12 mouse cellular contexts compared by ENCODE assay signal in the genomic region with DNA sequence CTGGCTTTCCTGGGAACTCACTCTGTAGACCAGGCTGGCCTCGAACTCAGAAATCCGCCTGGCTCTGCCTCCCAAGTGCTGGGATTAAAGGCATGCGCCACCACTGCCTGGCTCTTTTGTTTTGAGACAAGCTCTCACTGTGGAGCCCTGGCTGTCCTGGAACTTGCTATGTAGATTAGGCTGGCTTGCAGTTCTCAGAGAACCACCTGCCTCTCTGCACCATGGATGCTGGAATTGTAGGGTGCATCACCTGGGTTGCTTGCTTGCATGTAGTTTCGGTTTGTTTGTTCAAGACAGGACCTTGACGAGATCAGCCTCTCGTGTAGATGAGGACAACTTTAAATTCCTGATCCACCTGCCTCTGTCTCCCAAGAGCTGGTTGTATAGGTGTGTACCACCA. TPM values are rescaled to one million over a fixed set of nuclear protein-coding genes. Genes with fewer than 3 reads are reported as not detected.
DNase-seq lines count a peak whose midpoint lies in the region; ATAC-seq and TF ChIP-seq lines count a peak whose summit lies in the region.
"Had no signal": no experiment of that assay in that cellular context is flagged by ENCODE, and none has a peak within 500 bp of the region (broad histone marks: within the 10 kb centered on the region; RNA-seq: fewer than 3 reads in every experiment).

No protein-coding gene starts in this region.

- H3K9me3 ChIP-seq in lung, embryonic 16.5 days (ENCODE audit: control insufficient read depth, low read length), result no peaks in the 10 kb centered on the region
- H3K9me3 ChIP-seq in E14TG2a.4 (ENCODE audit: low read length), result no peaks in the 10 kb centered on the region
- H3K9me3 ChIP-seq in liver, embryonic 15.5 days (replicated peaks), result no peaks in the 10 kb centered on the region

- H3K9ac ChIP-seq in lung, embryonic 16.5 days (ENCODE audit: low read length), result no peak overlapping the region
- peak overlapping the region; percentile 43 for H3K9ac ChIP-seq in liver, embryonic 15.5 days

- no peak overlapping the region for H3K27ac ChIP-seq in lung, embryonic 16.5 days (ENCODE audit: low read length)
- H3K27ac ChIP-seq in bone marrow macrophage, adult 2 months (ENCODE audit: insufficient read depth, low read depth, low read length), result no peak overlapping the region
- H3K27ac ChIP-seq in liver, embryonic 15.5 days (replicated peaks), result peak overlapping the region; percentile 60

- 82% methylated on average over 6 of the region's 6 CpGs for WGBS in lung, embryonic 16.5 days
- WGBS in liver, embryonic 15.5 days (ENCODE audit: insufficient replicate concordance), result 68% methylated on average over 6 of the region's 6 CpGs

- H3K27me3 ChIP-seq in lung, embryonic 16.5 days (ENCODE audit: control insufficient read depth, insufficient read depth, low read depth, low read length), result no peaks in the 10 kb centered on the region
- no peaks in the 10 kb centered on the region; the same call in 1 of the 2 replicates for H3K27me3 ChIP-seq in E14TG2a.4 (ENCODE audit: insufficient read depth, low read length)
- no peaks in the 10 kb centered on the region for H3K27me3 ChIP-seq in liver, embryonic 15.5 days

- H3K4me3 ChIP-seq in lung, embryonic 16.5 days (ENCODE audit: low read length), result no peak overlapping the region
- H3K4me3 ChIP-seq in E14TG2a.4 (replicated peaks; ENCODE audit: low read length), result peak overlapping the region; percentile 93; the same call in 1 of the 2 replicates
- H3K4me3 ChIP-seq in bone marrow macrophage, adult 2 months (ENCODE audit: insufficient read depth, low read length), result peak overlapping the region; percentile 12
- peak overlapping the region; percentile 42 for H3K4me3 ChIP-seq in liver, embryonic 15.5 days (replicated peaks)

- no peak for DNase-seq in lung, postnatal 14 days
- DNase-seq in left cerebral cortex, adult 18-20 months (ENCODE audit: low spot score in 2 of 2), result no peak
- no peak for DNase-seq in T-cell, adult 2 months (ENCODE audit: low spot score)
- no peak for DNase-seq in right cerebral cortex, postnatal 36 days (ENCODE audit: low spot score in 2 of 2)
- DNase-seq: heart, postnatal 4 days; kidney, postnatal 14 days; lung, postnatal 10 days had no signal

- no peak for TF ChIP-seq POLR2A in bone marrow macrophage, adult 2 months (IDR thresholded peaks at IDR 0.05; ENCODE audit: borderline replicate concordance, low read depth, low read length)

- peak overlapping the region; percentile 50; the same call in 1 of the 2 replicates for H3K4me2 ChIP-seq in lung, embryonic 16.5 days (ENCODE audit: low read depth, low read length)
- peak overlapping the region; percentile 68 for H3K4me2 ChIP-seq in liver, embryonic 15.5 days

- ATAC-seq in lung, embryonic 16.5 days (ENCODE audit: low read depth), result no peak
- ATAC-seq in liver, embryonic 15.5 days (ENCODE audit: insufficient read depth), result no peak
- ATAC-seq: forebrain, embryonic 14.5 days had no signal

- no peak for TF ChIP-seq CTCF in E14TG2a.4 (conservative IDR thresholded peaks at IDR 0.05; ENCODE audit: low read length)
- TF ChIP-seq CTCF in bone marrow macrophage, adult 2 months (IDR thresholded peaks at IDR 0.05; ENCODE audit: low read depth, low read length), result no peak

- no peaks in the 10 kb centered on the region for H3K36me3 ChIP-seq in lung, embryonic 16.5 days (ENCODE audit: control insufficient read depth, insufficient read depth, low read length)
- H3K36me3 ChIP-seq in E14TG2a.4 (ENCODE audit: insufficient read depth, low read length), result no peaks in the 10 kb centered on the region
- H3K36me3 ChIP-seq in liver, embryonic 15.5 days (replicated peaks), result no peaks in the 10 kb centered on the region

- peaks cover 8% of the 10 kb centered on the region; the same call in 1 of the 2 replicates for H3K4me1 ChIP-seq in lung, embryonic 16.5 days (replicated peaks; ENCODE audit: control insufficient read depth, insufficient read depth, low read length)
- peaks cover 78% of the 10 kb centered on the region for H3K4me1 ChIP-seq in E14TG2a.4 (replicated peaks; ENCODE audit: low read depth, low read length)
- peaks cover 14% of the 10 kb centered on the region for H3K4me1 ChIP-seq in bone marrow macrophage, adult 2 months (ENCODE audit: control insufficient read depth, insufficient read depth, low read length)
- peaks cover 62% of the 10 kb centered on the region for H3K4me1 ChIP-seq in liver, embryonic 15.5 days (replicated peaks)

RNA-seq across cellular contexts. Expression of a gene that starts 2.7 kb away (rescaled TPM):
- polyA plus RNA-seq in lung, embryonic 16.5 days (2015; fragmentation: Nextera tagmentation; extraction: Ambion mirVana), result 21.5 and 21.8 TPM in 2 replicates
- 30.1 and 32.5 TPM in 2 replicates for polyA plus RNA-seq in bone marrow macrophage, adult 2 months (2012; ENCODE audit: insufficient read depth, insufficient read length, missing spikeins)
- 10.7 and 11.5 TPM in 2 replicates for polyA plus RNA-seq in liver, embryonic 15.5 days (2015; fragmentation: Nextera tagmentation; extraction: Ambion mirVana)
- total RNA-seq in left cerebral cortex, adult 18-20 months (2021), result 10 to 100 TPM; 15.4 to 16.0 TPM
